Mouse (Mus musculus) heart, postnatal 10 days (tissue): ENCODE measurements around the gene Gm20388. TPM values are rescaled to one million over a fixed set of nuclear protein-coding genes. Genes with fewer than 3 reads are reported as not detected.

Experiments
- DNase-seq, 2 experiments: peaks; one replicate each; pipeline ENCODE4 v3.0.0; 2021
- intact Hi-C: fragments of 180-260 bp; cut with DNase I; formaldehyde crosslinking; loops from one replicate; pipeline ENCODE4 v1.15.1; 2025
- total RNA-seq, 2 experiments: library from RNA; stranded (reverse); gene quantifications; 2 replicates each; pipeline ENCODE4 v1.2.3; 2021

Gm20388 gene
- total RNA-seq, 2 experiments from 2014 or later, result 2.0 to 2.2 TPM

- intact Hi-C loops, result no loop called here
- DNase-seq, result peak; percentile 53 to 55
Observed at GRCm38 (mm10) chr8:120465710-120466109, 555.1 kb downstream of the Gm20388 start.

GRCm38 (mm10) chr8:120466266-120466665 lies 555.6 kb downstream of the Gm20388 start:
- intact Hi-C loops, result no loop called here
- no peak for DNase-seq

- intact Hi-C loops, result no loop called here
- DNase-seq, result no peak
Observed at GRCm38 (mm10) chr8:120467598-120467997, 557.0 kb downstream of the Gm20388 start.

GRCm38 (mm10) chr8:120470170-120470569 lies 559.5 kb downstream of the Gm20388 start:
- DNase-seq, result no peak
- intact Hi-C loops, result no loop called here

GRCm38 (mm10) chr8:120471166-120471565 lies 560.5 kb downstream of the Gm20388 start:
- peak in 1 of 2 experiments; percentile 60 for DNase-seq
- intact Hi-C loops, result no loop called here

GRCm38 (mm10) chr8:120471752-120472151 lies 561.1 kb downstream of the Gm20388 start:
- intact Hi-C loops, result no loop called here
- DNase-seq, result no peak

GRCm38 (mm10) chr8:120472230-120472629 lies 561.6 kb downstream of the Gm20388 start:
- intact Hi-C loops, result no loop called here
- DNase-seq, result no peak

GRCm38 (mm10) chr8:120473729-120474364 lies 563.2 kb downstream of the Gm20388 start:
- intact Hi-C loops, result loop anchor here (2.0 kb wide), 1 partner anchor 31 kb away; no protein-coding TSS in a partner anchor
- DNase-seq, result peak in 1 of 2 experiments; percentile 59

- intact Hi-C loops, result loop anchor here (2.0 kb wide), 1 partner anchor 30 kb away; no protein-coding TSS in a partner anchor
- no peak for DNase-seq
Observed at GRCm38 (mm10) chr8:120474496-120475235, 564.0 kb downstream of the Gm20388 start.

GRCm38 (mm10) chr8:120475462-120476201 lies 565.0 kb downstream of the Gm20388 start:
- no peak for DNase-seq
- intact Hi-C loops, result loop anchor here (2.0 kb wide), 1 partner anchor 29 kb away; no protein-coding TSS in a partner anchor

GRCm38 (mm10) chr8:120476711-120477575 lies 566.3 kb downstream of the Gm20388 start:
- intact Hi-C loops, result no loop called here

GRCm38 (mm10) chr8:120478754-120479153 lies 568.1 kb downstream of the Gm20388 start:
- intact Hi-C loops, result no loop called here
- no peak for DNase-seq

More at GRCm38 (mm10) chr8:120476711-120477575, 566.3 kb downstream of the Gm20388 start:
- DNase-seq, result no peak

GRCm38 (mm10) chr8:120479691-120480090 lies 569.0 kb downstream of the Gm20388 start:
- no peak for DNase-seq
- intact Hi-C loops, result no loop called here

- no peak for DNase-seq
- intact Hi-C loops, result no loop called here
Observed at GRCm38 (mm10) chr8:120482015-120482689, 571.5 kb downstream of the Gm20388 start.

GRCm38 (mm10) chr8:120484460-120484859 lies 573.8 kb downstream of the Gm20388 start:
- intact Hi-C loops, result no loop called here
- peak; percentile 51 to 68 for DNase-seq

- no peak for DNase-seq
- intact Hi-C loops, result loop anchor here (5.0 kb wide), 1 partner anchor 68 kb away; no protein-coding TSS in a partner anchor
Observed at GRCm38 (mm10) chr8:120485116-120485515, 574.5 kb downstream of the Gm20388 start.

- intact Hi-C loops, result loop anchor here (5.0 kb wide), 1 partner anchor 69 kb away; no protein-coding TSS in a partner anchor
- peak in 1 of 2 experiments; percentile 13 for DNase-seq
Observed at GRCm38 (mm10) chr8:120485551-120486476, 575.2 kb downstream of the Gm20388 start.
